Mouse (Mus musculus): Measurements from ENCODE around the gene Fam219a.
A peak's percentile ranks its signal among the peaks of the same experiment; 100 is the strongest.

Fam219a gene

DNA sequence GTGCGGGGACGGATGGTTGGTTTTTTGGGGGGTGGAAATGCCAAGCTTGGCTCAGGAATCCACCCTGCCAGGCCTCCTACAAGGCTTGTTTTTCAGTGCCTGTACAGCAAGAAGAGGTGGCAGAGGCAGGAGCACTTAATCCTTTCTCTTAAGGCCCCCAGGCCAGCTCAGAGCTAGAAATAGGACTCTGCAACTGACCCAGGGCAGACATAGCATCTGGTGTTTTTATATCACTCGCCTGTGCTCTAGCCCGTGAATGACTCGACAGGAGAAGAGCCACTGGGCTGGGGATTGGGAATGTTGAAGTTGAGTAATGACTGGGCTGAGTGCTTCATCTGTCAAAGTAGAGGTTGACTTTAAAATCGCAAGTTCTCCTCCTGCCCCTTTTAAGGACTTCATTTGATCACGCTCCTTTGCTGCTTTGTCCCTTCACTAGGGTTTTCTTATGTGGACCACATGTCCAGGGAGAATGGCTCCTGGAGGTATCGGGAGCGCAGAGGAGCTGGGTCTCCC lies 91.6 kb downstream of the Fam219a start:
- no peak for DNase-seq (ENCODE audit: extremely low read depth, low read depth)

DNA sequence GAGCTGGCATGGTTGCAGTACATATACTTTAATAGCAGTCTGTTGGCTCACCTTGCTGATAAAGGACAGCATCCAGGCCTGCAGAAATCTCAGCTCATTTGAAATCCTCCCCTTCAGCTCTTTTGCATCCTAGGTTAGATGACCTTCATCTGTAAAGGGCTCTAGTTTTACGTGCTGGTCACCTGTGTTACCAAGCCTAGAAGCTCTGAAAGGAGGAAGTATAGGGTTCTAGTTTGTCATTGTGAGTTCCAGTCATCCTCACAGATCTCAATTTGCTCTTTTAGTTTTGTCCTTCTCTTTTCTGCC lies 98.0 kb downstream of the Fam219a start:
- no peak for DNase-seq (ENCODE audit: extremely low read depth, low read depth)

DNA sequence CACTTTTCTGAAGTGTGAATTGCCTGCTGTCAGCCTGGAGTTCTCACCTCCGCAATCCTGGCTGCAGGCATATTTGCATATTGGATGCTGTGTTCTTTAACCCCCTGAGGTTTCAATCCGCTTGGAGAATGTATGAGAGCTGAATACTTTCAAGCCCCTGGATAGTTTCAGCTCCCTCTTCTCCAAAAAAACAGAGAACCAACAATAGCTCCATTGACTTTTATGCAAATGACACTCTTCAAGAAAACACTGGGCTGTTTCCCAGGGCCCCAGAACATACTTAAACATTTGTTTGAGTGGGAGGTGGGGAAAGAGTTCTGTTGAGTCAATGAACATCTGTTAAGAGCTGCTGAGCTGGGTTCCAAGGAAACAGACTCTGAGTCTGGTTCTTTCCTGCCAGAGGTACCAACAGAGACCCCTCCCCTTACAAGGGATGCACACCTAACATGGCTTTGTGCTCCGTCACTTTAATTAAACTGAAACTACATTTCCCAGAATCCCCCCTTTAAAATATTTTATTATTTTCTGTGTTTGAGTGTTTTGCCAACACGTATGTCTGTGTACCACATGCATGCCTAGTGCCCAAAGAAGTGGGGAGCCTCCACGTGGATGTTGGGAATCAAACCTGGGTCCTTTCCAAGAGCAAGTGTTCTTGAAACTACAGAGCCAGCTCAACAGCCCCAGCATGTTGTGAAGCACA lies 98.5 kb downstream of the Fam219a start:
- DNase-seq (ENCODE audit: extremely low read depth, low read depth): no peak

DNA sequence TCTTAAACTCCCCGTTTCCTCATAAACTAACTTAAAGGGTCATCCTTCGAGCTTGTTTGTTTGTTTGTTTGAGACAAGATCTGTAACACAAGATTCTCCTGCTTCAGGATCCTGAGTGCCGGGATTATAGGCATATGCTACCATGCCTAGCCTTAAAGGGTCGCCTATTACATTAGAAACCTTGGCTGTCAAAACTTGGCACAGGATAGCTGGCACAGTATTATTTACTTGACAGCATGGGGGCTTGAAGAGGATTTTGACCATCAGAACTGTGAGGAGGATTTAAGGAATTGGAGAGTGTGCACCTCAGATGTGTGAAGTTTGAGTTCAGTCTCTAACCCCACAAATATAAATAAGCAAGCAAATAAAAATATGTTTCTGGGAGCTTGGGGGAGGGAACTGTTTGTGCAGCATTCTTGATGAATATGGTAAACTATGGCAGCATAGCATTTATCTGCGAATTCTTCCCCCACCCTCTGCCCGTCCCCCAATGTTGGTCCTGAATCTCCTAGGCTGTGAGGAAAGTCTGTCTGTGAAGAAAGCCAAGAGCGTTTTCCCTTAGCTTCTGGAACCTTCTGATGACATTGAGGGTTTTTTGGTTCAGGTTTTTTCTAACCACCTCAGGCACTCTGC lies 99.2 kb downstream of the Fam219a start:
- DNase-seq (ENCODE audit: extremely low read depth, low read depth): no peak

DNA sequence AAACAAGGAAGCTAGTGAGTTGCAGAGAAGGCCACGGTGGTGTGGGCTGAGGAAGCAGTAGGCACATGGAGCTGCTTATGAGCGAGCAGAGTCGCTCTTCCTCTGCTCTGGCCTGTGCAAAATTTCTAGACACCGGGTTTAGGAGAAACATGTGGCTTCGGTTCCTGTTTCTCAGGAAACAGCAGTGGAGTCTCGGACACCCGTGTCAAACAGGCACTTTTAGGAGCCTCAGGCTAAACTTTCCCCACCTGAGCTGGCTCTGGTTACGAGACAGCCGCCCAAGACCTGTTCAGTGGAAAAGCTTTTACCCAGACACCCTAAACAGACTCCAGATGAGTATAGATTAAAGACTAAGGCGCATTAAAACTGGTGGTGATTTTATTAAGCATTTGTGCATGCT lies 100.1 kb downstream of the Fam219a start:
- DNase-seq (ENCODE audit: extremely low read depth, low read depth): no peak

DNA sequence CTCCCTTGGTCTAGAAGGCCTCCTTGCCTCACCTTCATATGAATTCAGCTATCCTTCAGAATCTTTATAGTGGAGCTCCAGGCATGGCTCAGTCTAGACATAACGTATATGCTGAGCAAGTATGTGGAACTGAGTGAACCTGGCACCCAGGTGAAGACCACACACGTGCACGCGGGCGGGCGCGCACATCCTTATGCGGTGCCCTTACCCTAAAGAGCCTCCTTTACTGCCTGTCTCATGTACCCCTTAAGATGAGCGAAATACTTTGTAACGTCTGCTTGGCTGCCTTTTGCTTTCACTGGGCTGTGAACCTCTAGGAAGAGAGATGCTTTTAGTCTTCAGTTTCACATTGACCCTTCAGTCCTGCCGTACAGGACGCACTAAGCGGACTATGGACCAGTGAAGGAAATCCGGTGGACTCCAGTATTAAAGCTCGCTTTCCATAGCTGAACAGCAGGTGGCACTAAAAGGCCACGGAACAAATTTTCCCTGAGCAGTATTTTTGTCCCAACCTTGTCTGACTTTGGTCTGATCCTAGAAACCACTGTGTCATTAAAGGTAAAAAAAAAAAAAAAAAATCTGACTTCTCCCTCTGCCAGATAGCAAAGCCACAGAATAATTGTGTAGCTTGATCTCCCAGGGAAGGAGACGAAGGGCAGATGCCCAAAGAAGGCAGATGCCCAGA lies 100.8 kb downstream of the Fam219a start:
- peak; percentile 42 for DNase-seq (ENCODE audit: extremely low read depth, low read depth)
